Mouse (Mus musculus) intestine, embryonic 15.5 days (tissue): Measurements from ENCODE around the gene Gm20843. TPM values are rescaled to one million over a fixed set of nuclear protein-coding genes. Genes with fewer than 3 reads are reported as not detected.
"Not testable (repeated sequence)": the region's sequence is repeated elsewhere in the genome, so short reads cannot be mapped to it uniquely, and the experiment has no call there.

Source experiments
- ATAC-seq: fragments of 200-750 bp; cut with Nextera tagmentation; 2 replicates; pipeline ENCODE4 v1.8.0; 2017; ENCODE audit warnings: moderate TSS enrichment, moderate library complexity
- H3K27ac ChIP-seq: fragments of 300-500 bp; sonication (generic); 2 replicates; pipeline ENCODE4 v1.5.1; 2015; ENCODE audit warnings: mild to moderate bottlenecking, inconsistent platforms
- H3K27me3 ChIP-seq: fragments of 300-500 bp; sonication (generic); replicated peaks from 2 replicates; pipeline ENCODE4 v1.6.1; 2015; ENCODE audit warnings: inconsistent platforms
- H3K36me3 ChIP-seq: fragments of 300-500 bp; sonication (generic); 2 replicates; pipeline ENCODE4 v1.6.1; 2015; ENCODE audit warnings: inconsistent platforms
- H3K4me1 ChIP-seq: fragments of 300-500 bp; sonication (generic); replicated peaks from 2 replicates; pipeline ENCODE4 v1.6.1; 2015; ENCODE audit warnings: inconsistent platforms
- H3K4me2 ChIP-seq: fragments of 300-500 bp; sonication (generic); replicated peaks from 2 replicates; pipeline ENCODE4 v1.6.1; 2015; ENCODE audit warnings: mild to moderate bottlenecking, inconsistent platforms
- H3K4me3 ChIP-seq: fragments of 300-500 bp; sonication (generic); replicated peaks from 2 replicates; pipeline ENCODE4 v1.5.1; 2015; ENCODE audit warnings: inconsistent platforms
- H3K9ac ChIP-seq: fragments of 300-500 bp; sonication (generic); 2 replicates; pipeline ENCODE4 v1.6.1; 2015; ENCODE audit warnings: inconsistent platforms
- H3K9me3 ChIP-seq: fragments of 300-500 bp; sonication (generic); 2 replicates; pipeline ENCODE4 v1.6.1; 2016; ENCODE audit warnings: inconsistent platforms
- WGBS: fragments of 180-500 bp; shearing (Covaris S2); methylation state at CpG from one replicate; pipeline ENCODE4 v1.1.7; 2015; 5-methylcytosine and 5-hydroxymethylcytosine counted together
- polyA plus RNA-seq: library from polyadenylated mRNA; unstranded; fragments of >200 nt; fragmentation: Nextera tagmentation; extraction: Ambion mirVana; gene quantifications from 2 replicates; pipeline ENCODE4 v1.2.1, GENCODE M21; 2015

Gene Gm20843
- polyA plus RNA-seq = not detected in 2 replicates

DNA sequence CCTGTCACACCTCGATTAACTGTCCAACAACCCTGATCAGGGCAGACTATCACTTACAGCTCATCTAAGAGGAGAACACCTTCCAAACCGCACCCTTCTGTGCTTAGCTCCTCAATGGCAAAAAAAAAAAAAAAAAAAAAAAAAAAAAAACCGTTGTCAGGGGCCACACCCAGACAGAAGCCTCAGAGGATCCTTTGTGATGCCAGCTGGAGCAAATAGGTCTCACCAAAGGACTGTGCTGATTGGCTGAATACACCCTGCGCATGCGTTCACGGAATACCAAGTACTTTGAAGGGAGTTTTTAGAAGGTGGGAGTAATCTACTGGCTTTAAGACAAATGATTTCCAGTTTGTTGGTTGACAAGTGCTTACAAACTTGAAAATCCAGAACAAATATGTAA is at the start of gene Gm20843:
TSS of gene Gm20843 (minus strand) at position 101 of the 400 bp plus-strand sequence.
- no CpG with 5 or more reads among the region's 6 CpGs for WGBS
- not testable (repeated sequence) for H3K36me3 ChIP-seq, H3K4me3 ChIP-seq, ATAC-seq, H3K4me1 ChIP-seq, H3K9ac ChIP-seq, H3K27ac ChIP-seq, H3K9me3 ChIP-seq, H3K4me2 ChIP-seq, H3K27me3 ChIP-seq
